Mouse (Mus musculus): ENCODE measurements around the gene Ranbp9.

Gene Ranbp9

GRCm38 (mm10) chr13:43370063-43370462 is 111.0 kb downstream of the Ranbp9 start:
- in situ Hi-C loops (cut with MboI, MseI) = loop anchor here (25.0 kb wide), 1 partner anchor 367 kb away; no protein-coding TSS in a partner anchor

- in situ Hi-C loops (cut with MboI, MseI) = loop anchor here (5.0 to 25.0 kb wide), 2 partner anchors 64 to 371 kb away; partner anchors contain the start of gene Gfod1
These were observed 115.3 kb downstream of the Ranbp9 start for GRCm38 (mm10) chr13:43365825-43366184.

GRCm38 (mm10) chr13:43364985-43365824 is 115.9 kb downstream of the Ranbp9 start, which contains the start of gene Sirt5:
Gene Sirt5, plus strand, starts transcription at chr13:43365496.
- in situ Hi-C loops (cut with MboI, MseI) = loop anchor here (5.0 to 25.0 kb wide), 2 partner anchors 63 to 372 kb away; partner anchors contain the start of gene Gfod1

GRCm38 (mm10) chr13:43362353-43362752 is 118.7 kb downstream of the Ranbp9 start:
- in situ Hi-C loops (cut with MboI, MseI) = loop anchor here (25.0 kb wide), 1 partner anchor 375 kb away; no protein-coding TSS in a partner anchor

GRCm38 (mm10) chr13:43360534-43360933 is 120.5 kb downstream of the Ranbp9 start:
- in situ Hi-C loops (cut with MboI, MseI) = loop anchor here (25.0 kb wide), 1 partner anchor 377 kb away; no protein-coding TSS in a partner anchor

GRCm38 (mm10) chr13:43356346-43357125 is 124.5 kb downstream of the Ranbp9 start:
- in situ Hi-C loops (cut with MboI, MseI) = loop anchor here (25.0 kb wide), 1 partner anchor 381 kb away; no protein-coding TSS in a partner anchor

- in situ Hi-C loops (cut with MboI, MseI) = loop anchor here (25.0 kb wide), 1 partner anchor 383 kb away; no protein-coding TSS in a partner anchor
These were observed 126.7 kb downstream of the Ranbp9 start for GRCm38 (mm10) chr13:43354362-43354761.

- in situ Hi-C loops (cut with MboI, MseI) = loop anchor here (25.0 kb wide), 1 partner anchor 384 kb away; no protein-coding TSS in a partner anchor
These were observed 127.7 kb downstream of the Ranbp9 start for GRCm38 (mm10) chr13:43353356-43353755.

Data from regulatory T cell (primary cell).